Mouse (Mus musculus) small intestine, adult 2 months (tissue): Measurements from ENCODE around the gene Elavl3. TPM values are rescaled to one million over a fixed set of nuclear protein-coding genes. Genes with fewer than 3 reads are reported as not detected.

Source experiments
- H3K27ac ChIP-seq: fragments of 200-500 bp; 2 replicates; pipeline ENCODE4 v1.5.1; 2012; ENCODE audit warnings: low read depth, low read length, control low read depth, inconsistent platforms; ENCODE audit not compliant: insufficient read depth
- H3K27me3 ChIP-seq: fragments of 200-500 bp; 2 replicates; pipeline ENCODE4 v1.6.1; 2012; ENCODE audit warnings: mild to moderate bottlenecking, moderate library complexity, low read length, inconsistent platforms; ENCODE audit not compliant: control insufficient read depth, insufficient read depth
- H3K36me3 ChIP-seq: fragments of 200-500 bp; 2 replicates; pipeline ENCODE4 v1.6.1; 2012; ENCODE audit warnings: mild to moderate bottlenecking, low read length, control low read depth, inconsistent platforms; ENCODE audit not compliant: control insufficient read depth, insufficient read depth
- H3K4me1 ChIP-seq: fragments of 200-500 bp; 2 replicates; pipeline ENCODE4 v1.6.1; 2012; ENCODE audit warnings: low read length, inconsistent platforms, mixed read lengths; ENCODE audit not compliant: control insufficient read depth, insufficient read depth, insufficient read length
- H3K4me3 ChIP-seq: fragments of 200-500 bp; 2 replicates; pipeline ENCODE4 v1.5.1; 2012; ENCODE audit warnings: low read depth, mild to moderate bottlenecking, control low read depth, inconsistent platforms, low read length, moderate library complexity
- CTCF ChIP-seq: fragments of 200-500 bp; IDR thresholded peaks from 2 replicates; pipeline ENCODE4 v1.5.1; 2012; ENCODE audit warnings: low read depth, mild to moderate bottlenecking, control low read depth, inconsistent platforms, low read length, moderate library complexity, mixed read lengths; ENCODE audit not compliant: insufficient replicate concordance, insufficient read length; ENCODE audit errors: extremely low read depth
- POLR2A ChIP-seq: fragments of 200-500 bp; IDR thresholded peaks from 2 replicates; pipeline ENCODE4 v1.6.1; 2012; ENCODE audit warnings: low read depth, mild to moderate bottlenecking, control low read depth, inconsistent platforms, low read length, moderate library complexity
- WGBS: fragments of 180-500 bp; shearing (Covaris S2); methylation state at CpG from one replicate; pipeline ENCODE4 v1.1.7; 2018; 5-methylcytosine and 5-hydroxymethylcytosine counted together
- polyA plus RNA-seq: library from polyadenylated mRNA; depleted of rRNA; stranded (reverse); fragments of >200 nt; gene quantifications from 2 replicates; pipeline ENCODE4 v1.2.3, GENCODE M21; 2012

Elavl3 gene
- polyA plus RNA-seq, 1 experiment = 0.34 TPM

GRCm38 (mm10) chr9:22011055-22011454 is 40.8 kb downstream of the Elavl3 start:
- 77% methylated on average over 5 of the region's 5 CpGs for WGBS
- Histone ChIP-seq H3K27me3 (no peaks in the 10 kb centered on the region), H3K27ac (no peak overlapping the region), H3K4me3 (no peak overlapping the region), H3K36me3 (peaks cover 72% of the 10 kb centered on the region), H3K4me1 (no peaks in the 10 kb centered on the region)
- TF ChIP-seq POLR2A (no peak), CTCF (no peak)

- no peak overlapping the region for H3K27ac ChIP-seq
- TF ChIP-seq CTCF (no peak), POLR2A (no peak)
- H3K4me3 ChIP-seq = no peak overlapping the region
- 69% methylated on average over 12 of the region's 12 CpGs for WGBS
- H3K36me3 ChIP-seq = peaks cover 42% of the 10 kb centered on the region
- H3K4me1 ChIP-seq = peaks cover 10% of the 10 kb centered on the region
- no peaks in the 10 kb centered on the region for H3K27me3 ChIP-seq
These were observed 47.3 kb downstream of the Elavl3 start for GRCm38 (mm10) chr9:22004546-22004945.

- Histone ChIP-seq H3K36me3 (peaks cover 29% of the 10 kb centered on the region), H3K4me3 (peak overlapping the region; percentile 68), H3K27ac (peak overlapping the region; percentile 52), H3K27me3 (no peaks in the 10 kb centered on the region), H3K4me1 (peaks cover 10% of the 10 kb centered on the region)
- under 1% methylated on average over 18 of the region's 18 CpGs for WGBS
- TF ChIP-seq POLR2A = no peak
- TF ChIP-seq CTCF = no peak
These were observed 48.7 kb downstream of the Elavl3 start for GRCm38 (mm10) chr9:22003163-22003554.

GRCm38 (mm10) chr9:22002194-22003162 is 49.3 kb downstream of the Elavl3 start, which contains the start of the genes Ccdc151 and Prkcsh:
Gene Ccdc151, minus strand, starts transcription at chr9:22002634.
Gene Prkcsh, plus strand, starts transcription at chr9:22002806.
- WGBS = 7% methylated on average over 57 of the region's 57 CpGs
- Histone ChIP-seq H3K27me3 (no peaks in the 10 kb centered on the region), H3K27ac (peak within 1 kb of the TSS; percentile 52), H3K4me1 (peaks cover 10% of the 10 kb centered on the region), H3K4me3 (peak within 1 kb of the TSS; percentile 68), H3K36me3 (peaks cover 22% of the 10 kb centered on the region)
- TF ChIP-seq CTCF (no peak), POLR2A (peak; percentile 76)

GRCm38 (mm10) chr9:22001633-22002032 is 50.2 kb downstream of the Elavl3 start:
- H3K27ac ChIP-seq = no peak overlapping the region
- WGBS = 87% methylated on average over 4 of the region's 4 CpGs

GRCm38 (mm10) chr9:22000296-22000695 is 51.5 kb downstream of the Elavl3 start:
- H3K27ac ChIP-seq = no peak overlapping the region
- peaks cover 10% of the 10 kb centered on the region for H3K4me1 ChIP-seq
- no peaks in the 10 kb centered on the region for H3K27me3 ChIP-seq
- 94% methylated on average over 6 of the region's 6 CpGs for WGBS
- TF ChIP-seq POLR2A = no peak
- no peak for TF ChIP-seq CTCF
- H3K36me3 ChIP-seq = peaks cover 10% of the 10 kb centered on the region
- no peak overlapping the region for H3K4me3 ChIP-seq

More at GRCm38 (mm10) chr9:22001633-22002032, 50.2 kb downstream of the Elavl3 start:
- TF ChIP-seq CTCF (no peak), POLR2A (no peak)
- no peak overlapping the region for H3K4me3 ChIP-seq
- no peaks in the 10 kb centered on the region for H3K27me3 ChIP-seq
- peaks cover 21% of the 10 kb centered on the region for H3K36me3 ChIP-seq
- peaks cover 10% of the 10 kb centered on the region for H3K4me1 ChIP-seq
